Mouse (Mus musculus): ENCODE data around the gene Myrfl. TPM values are rescaled to one million over a fixed set of nuclear protein-coding genes. Genes with fewer than 3 reads are reported as not detected.

Myrfl gene
- polyA plus RNA-seq, 1 experiment: not detected

DNA sequence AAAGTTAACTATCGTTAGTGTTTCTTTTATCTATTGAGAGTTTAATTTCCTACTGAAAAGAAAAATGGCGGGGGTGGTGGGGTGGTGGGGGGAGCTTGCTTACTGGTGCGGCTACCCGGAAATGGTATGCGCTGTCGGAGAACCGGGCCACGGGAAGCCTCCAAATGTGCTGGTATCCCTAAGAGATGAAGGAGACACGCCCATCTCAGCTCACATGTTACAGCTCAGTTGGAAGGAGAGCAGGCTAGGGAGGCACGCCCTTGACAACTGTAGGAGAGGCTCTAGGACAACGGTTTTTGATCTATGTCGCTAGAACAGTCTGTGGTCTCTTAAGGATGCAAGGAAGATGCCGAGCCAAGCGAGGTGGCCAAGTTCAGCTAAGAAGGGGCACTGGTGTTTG lies 119.9 kb downstream of the Myrfl start:
- Histone ChIP-seq H3K27me3 (ENCODE audit: control insufficient read depth, insufficient read depth, insufficient read length) (peaks cover 4% of the 10 kb centered on the region), H3K79me3 (ENCODE audit: low read depth) (no peaks in the 10 kb centered on the region), H3K36me3 (ENCODE audit: control insufficient read depth, insufficient read depth) (no peaks in the 10 kb centered on the region), H3K4me3 (ENCODE audit: insufficient read depth, poor library complexity, severe bottlenecking) (no peak overlapping the region), H3ac (ENCODE audit: control insufficient read depth, insufficient read length, low read depth) (no peak overlapping the region), H3K79me2 (ENCODE audit: control insufficient read depth, insufficient read depth) (no peaks in the 10 kb centered on the region)
- no peak for TF ChIP-seq FOSL1 (IDR thresholded peaks at IDR 0.05; ENCODE audit: insufficient read depth, low read length, poor library complexity, severe bottlenecking)
- no peak for TF ChIP-seq CTCF (IDR thresholded peaks at IDR 0.05; ENCODE audit: control insufficient read depth, insufficient read depth, insufficient read length)

GRCm38 (mm10) chr10:116773846-116774750 lies 122.6 kb downstream of the Myrfl start:
- H3K79me3 ChIP-seq (ENCODE audit: low read depth): no peaks in the 10 kb centered on the region
- peaks cover 4% of the 10 kb centered on the region for H3K27me3 ChIP-seq (ENCODE audit: control insufficient read depth, insufficient read depth, insufficient read length)
- TF ChIP-seq CTCF (IDR thresholded peaks at IDR 0.05; ENCODE audit: control insufficient read depth, insufficient read depth, insufficient read length): no peak
- no peak for TF ChIP-seq MYOG (IDR thresholded peaks at IDR 0.05; ENCODE audit: control insufficient read depth, extremely low read depth, insufficient read length)
- TF ChIP-seq USF1 (IDR thresholded peaks at IDR 0.05; ENCODE audit: low read depth): no peak
- no peak for TF ChIP-seq MAX (IDR thresholded peaks at IDR 0.05)
- TF ChIP-seq FOSL1 (IDR thresholded peaks at IDR 0.05; ENCODE audit: insufficient read depth, low read length, poor library complexity, severe bottlenecking): no peak
- TF ChIP-seq CEBPB (IDR thresholded peaks at IDR 0.05; ENCODE audit: low read depth): no peak
- TF ChIP-seq MYOD1 (IDR thresholded peaks at IDR 0.05; ENCODE audit: control insufficient read depth, insufficient read length, low read depth): no peak
- H3ac ChIP-seq (ENCODE audit: control insufficient read depth, insufficient read length, low read depth): no peak overlapping the region
- no peaks in the 10 kb centered on the region for H3K36me3 ChIP-seq (ENCODE audit: control insufficient read depth, insufficient read depth)
- no peaks in the 10 kb centered on the region for H3K79me2 ChIP-seq (ENCODE audit: control insufficient read depth, insufficient read depth)
- H3K4me3 ChIP-seq (ENCODE audit: insufficient read depth, poor library complexity, severe bottlenecking): no peak overlapping the region

- TF ChIP-seq MYOD1 (IDR thresholded peaks at IDR 0.05; ENCODE audit: control insufficient read depth, insufficient read length, low read depth) (no peak), USF1 (IDR thresholded peaks at IDR 0.05; ENCODE audit: low read depth) (no peak), FOSL1 (IDR thresholded peaks at IDR 0.05; ENCODE audit: insufficient read depth, low read length, poor library complexity, severe bottlenecking) (no peak), MYOG (IDR thresholded peaks at IDR 0.05; ENCODE audit: control insufficient read depth, extremely low read depth, insufficient read length) (no peak), CTCF (IDR thresholded peaks at IDR 0.05; ENCODE audit: control insufficient read depth, insufficient read depth, insufficient read length) (no peak)
- peaks cover 4% of the 10 kb centered on the region for H3K27me3 ChIP-seq (ENCODE audit: control insufficient read depth, insufficient read depth, insufficient read length)
- H3K79me3 ChIP-seq (ENCODE audit: low read depth): no peaks in the 10 kb centered on the region
- no peak overlapping the region for H3K4me3 ChIP-seq (ENCODE audit: insufficient read depth, poor library complexity, severe bottlenecking)
- no peaks in the 10 kb centered on the region for H3K36me3 ChIP-seq (ENCODE audit: control insufficient read depth, insufficient read depth)
- no peak overlapping the region for H3ac ChIP-seq (ENCODE audit: control insufficient read depth, insufficient read length, low read depth)
- H3K79me2 ChIP-seq (ENCODE audit: control insufficient read depth, insufficient read depth): no peaks in the 10 kb centered on the region
These were observed 125.3 kb downstream of the Myrfl start for GRCm38 (mm10) chr10:116771215-116771935.

DNA sequence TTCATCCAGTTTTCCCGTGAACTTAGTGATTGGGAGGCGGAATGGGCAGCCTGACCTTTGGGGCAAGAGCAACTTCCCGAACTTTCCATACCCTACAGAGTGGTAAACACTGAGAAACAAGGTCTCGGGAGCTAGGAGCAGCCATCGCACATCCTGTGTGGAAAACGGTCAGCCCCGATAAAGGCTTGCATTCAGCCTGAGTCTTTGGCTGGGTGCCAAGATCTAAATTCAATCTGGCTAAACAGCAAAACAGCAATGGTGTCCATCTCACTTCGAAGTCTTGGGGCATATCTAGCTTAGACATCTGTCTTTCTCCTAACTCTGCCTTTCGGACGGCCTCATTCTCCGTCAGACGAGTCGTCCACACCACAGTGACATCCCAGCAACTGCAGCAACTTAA lies 128.1 kb downstream of the Myrfl start:
- H3K4me3 ChIP-seq (ENCODE audit: insufficient read depth, poor library complexity, severe bottlenecking): no peak overlapping the region
- no peaks in the 10 kb centered on the region for H3K79me2 ChIP-seq (ENCODE audit: control insufficient read depth, insufficient read depth)
- no peak for TF ChIP-seq CEBPB (IDR thresholded peaks at IDR 0.05; ENCODE audit: low read depth)
- no peak for TF ChIP-seq MYOD1 (IDR thresholded peaks at IDR 0.05; ENCODE audit: control insufficient read depth, insufficient read length, low read depth)
- no peak for TF ChIP-seq FOSL1 (IDR thresholded peaks at IDR 0.05; ENCODE audit: insufficient read depth, low read length, poor library complexity, severe bottlenecking)
- TF ChIP-seq MYOG (IDR thresholded peaks at IDR 0.05; ENCODE audit: control insufficient read depth, extremely low read depth, insufficient read length): no peak
- TF ChIP-seq CTCF (IDR thresholded peaks at IDR 0.05; ENCODE audit: control insufficient read depth, insufficient read depth, insufficient read length): no peak
- no peak for TF ChIP-seq USF1 (IDR thresholded peaks at IDR 0.05; ENCODE audit: low read depth)
- TF ChIP-seq MAX (IDR thresholded peaks at IDR 0.05): no peak
- H3ac ChIP-seq (ENCODE audit: control insufficient read depth, insufficient read length, low read depth): no peak overlapping the region
- H3K27me3 ChIP-seq (ENCODE audit: control insufficient read depth, insufficient read depth, insufficient read length): peaks cover 1% of the 10 kb centered on the region
- no peaks in the 10 kb centered on the region for H3K36me3 ChIP-seq (ENCODE audit: control insufficient read depth, insufficient read depth)
- H3K79me3 ChIP-seq (ENCODE audit: low read depth): no peaks in the 10 kb centered on the region

- H3K79me3 ChIP-seq (ENCODE audit: low read depth): no peaks in the 10 kb centered on the region
- no peaks in the 10 kb centered on the region for H3K79me2 ChIP-seq (ENCODE audit: control insufficient read depth, insufficient read depth)
- no peaks in the 10 kb centered on the region for H3K27me3 ChIP-seq (ENCODE audit: control insufficient read depth, insufficient read depth, insufficient read length)
- H3K36me3 ChIP-seq (ENCODE audit: control insufficient read depth, insufficient read depth): no peaks in the 10 kb centered on the region
- H3ac ChIP-seq (ENCODE audit: control insufficient read depth, insufficient read length, low read depth): no peak overlapping the region
- H3K4me3 ChIP-seq (ENCODE audit: insufficient read depth, poor library complexity, severe bottlenecking): no peak overlapping the region
- TF ChIP-seq MAX (IDR thresholded peaks at IDR 0.05): no peak
- no peak for TF ChIP-seq USF1 (IDR thresholded peaks at IDR 0.05; ENCODE audit: low read depth)
- TF ChIP-seq FOSL1 (IDR thresholded peaks at IDR 0.05; ENCODE audit: insufficient read depth, low read length, poor library complexity, severe bottlenecking): no peak
- no peak for TF ChIP-seq CEBPB (IDR thresholded peaks at IDR 0.05; ENCODE audit: low read depth)
- no peak for TF ChIP-seq MYOD1 (IDR thresholded peaks at IDR 0.05; ENCODE audit: control insufficient read depth, insufficient read length, low read depth)
- TF ChIP-seq MYOG (IDR thresholded peaks at IDR 0.05; ENCODE audit: control insufficient read depth, extremely low read depth, insufficient read length): no peak
- no peak for TF ChIP-seq CTCF (IDR thresholded peaks at IDR 0.05; ENCODE audit: control insufficient read depth, insufficient read depth, insufficient read length)
These were observed 130.2 kb downstream of the Myrfl start for GRCm38 (mm10) chr10:116766525-116766924.

All from C2C12 (cell line).